Mouse (Mus musculus) bone marrow macrophage, adult 2 months (primary cell): ENCODE measurements around the gene Rnh1. TPM values are rescaled to one million over a fixed set of nuclear protein-coding genes. Genes with fewer than 3 reads are reported as not detected.

Source experiments
- H3K27ac ChIP-seq: 2 replicates; pipeline ENCODE4 v1.5.1; 2012; ENCODE audit warnings: low read depth, low read length; ENCODE audit not compliant: insufficient read depth
- H3K4me1 ChIP-seq: 2 replicates; pipeline ENCODE4 v1.6.1; 2012; ENCODE audit warnings: low read length; ENCODE audit not compliant: control insufficient read depth, insufficient read depth
- H3K4me3 ChIP-seq: 2 replicates; pipeline ENCODE4 v1.5.1; 2012; ENCODE audit warnings: mild to moderate bottlenecking, low read length, moderate library complexity; ENCODE audit not compliant: insufficient read depth
- CTCF ChIP-seq: IDR thresholded peaks from 2 replicates; pipeline ENCODE4 v1.5.1; 2012; ENCODE audit warnings: low read depth, mild to moderate bottlenecking, low read length, moderate library complexity
- POLR2A ChIP-seq: IDR thresholded peaks from 2 replicates; pipeline ENCODE4 v1.6.1; 2012; ENCODE audit warnings: mild to moderate bottlenecking, low read depth, low read length, borderline replicate concordance
- polyA plus RNA-seq: library from polyadenylated mRNA; stranded (reverse); fragments of >200 nt; gene quantifications from 2 replicates; pipeline ENCODE4 v1.2.4, GENCODE M21; 2012; ENCODE audit not compliant: missing spikeins, insufficient read depth, insufficient read length

Rnh1 gene
- polyA plus RNA-seq, 1 experiment = 141 TPM

DNA sequence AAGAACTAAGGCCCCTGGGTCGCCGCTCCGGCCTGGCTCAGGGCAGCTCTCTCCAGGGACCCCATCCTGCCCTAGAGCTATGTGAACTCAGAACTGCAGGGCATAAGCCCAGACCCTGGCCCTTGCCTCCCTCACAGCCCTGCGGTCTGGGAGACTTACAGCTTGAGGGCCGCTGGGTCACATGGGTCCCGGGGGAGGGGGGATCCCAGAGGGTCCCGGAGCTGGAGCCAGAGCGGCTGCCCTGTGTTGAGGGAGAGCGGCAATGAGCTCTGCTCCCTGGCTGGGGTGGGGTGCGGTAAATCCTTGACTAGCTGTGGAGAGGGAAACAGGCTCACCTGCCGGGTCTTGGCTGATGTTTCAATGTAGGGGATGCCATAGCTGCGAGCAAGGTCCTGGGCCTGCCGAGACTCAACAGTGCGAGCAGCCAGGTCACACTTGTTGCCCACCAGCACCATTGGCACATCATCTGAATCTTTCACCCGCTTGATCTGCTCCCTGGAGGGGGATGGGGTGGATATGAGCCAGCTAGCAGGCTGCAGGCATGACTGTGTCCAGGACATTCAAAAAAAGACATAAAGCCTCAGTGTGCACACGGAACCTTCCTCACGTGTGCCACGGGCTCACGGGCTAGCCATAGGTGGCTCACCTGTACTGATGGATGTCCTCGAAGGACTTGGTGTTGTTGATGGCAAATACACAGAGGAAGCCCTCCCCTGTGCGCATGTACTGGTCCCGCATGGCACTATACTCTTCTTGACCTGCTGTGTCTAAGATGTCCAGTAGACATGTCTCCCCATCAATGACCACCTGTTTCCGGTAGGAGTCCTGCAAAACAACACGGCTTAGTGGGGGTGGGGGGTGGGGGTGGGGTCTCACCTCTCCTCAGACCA is 19.4 kb upstream of the Rnh1 start:
- Histone ChIP-seq H3K27ac (no peak overlapping the region), H3K4me1 (peaks cover 6% of the 10 kb centered on the region), H3K4me3 (no peak overlapping the region)
- TF ChIP-seq POLR2A (no peak), CTCF (no peak)

DNA sequence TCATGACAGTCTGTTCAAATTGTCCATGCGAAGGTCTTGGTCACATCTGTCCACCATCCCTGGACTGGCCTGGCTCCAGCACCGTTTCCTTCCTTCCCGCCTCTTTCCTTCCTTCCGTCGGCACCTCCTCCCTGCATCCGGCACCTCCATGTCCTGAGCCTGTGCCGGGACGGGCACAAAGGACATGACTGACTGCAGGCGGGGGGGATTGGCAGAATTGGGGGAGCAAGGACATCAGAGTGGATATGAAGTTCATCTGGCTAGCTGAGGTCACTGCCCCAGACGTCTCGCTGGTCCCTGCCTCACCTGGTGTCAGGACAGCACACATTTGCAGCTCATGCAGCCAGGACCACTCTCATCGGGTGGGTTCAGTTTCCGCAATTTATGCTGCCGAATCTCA is 18.4 kb upstream of the Rnh1 start:
- Histone ChIP-seq H3K4me3 (no peak overlapping the region), H3K4me1 (peaks cover 6% of the 10 kb centered on the region), H3K27ac (no peak overlapping the region)
- TF ChIP-seq POLR2A (no peak), CTCF (no peak)

DNA sequence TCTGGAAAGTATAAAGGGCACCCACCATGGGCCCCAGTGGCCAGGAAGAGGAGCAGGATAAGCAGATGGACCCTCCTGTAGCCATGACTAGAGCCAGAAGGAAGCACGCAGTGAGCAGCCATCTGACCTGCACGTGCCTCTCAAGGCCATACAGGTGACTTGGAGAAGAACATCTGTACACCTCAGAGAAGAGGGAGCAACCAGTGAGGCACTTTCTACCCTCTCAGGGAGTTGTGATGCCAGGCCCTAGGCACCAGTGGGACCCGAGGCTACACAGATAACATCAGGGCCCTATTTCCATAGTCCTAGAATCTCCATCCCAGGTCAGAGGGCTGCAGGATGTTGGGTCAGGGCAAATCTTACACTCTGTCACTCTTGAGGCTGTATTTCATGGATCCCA is 17.6 kb upstream of the Rnh1 start:
- no peak for TF ChIP-seq POLR2A
- no peak for TF ChIP-seq CTCF
- H3K4me3 ChIP-seq = no peak overlapping the region
- H3K4me1 ChIP-seq = peaks cover 6% of the 10 kb centered on the region
- no peak overlapping the region for H3K27ac ChIP-seq

DNA sequence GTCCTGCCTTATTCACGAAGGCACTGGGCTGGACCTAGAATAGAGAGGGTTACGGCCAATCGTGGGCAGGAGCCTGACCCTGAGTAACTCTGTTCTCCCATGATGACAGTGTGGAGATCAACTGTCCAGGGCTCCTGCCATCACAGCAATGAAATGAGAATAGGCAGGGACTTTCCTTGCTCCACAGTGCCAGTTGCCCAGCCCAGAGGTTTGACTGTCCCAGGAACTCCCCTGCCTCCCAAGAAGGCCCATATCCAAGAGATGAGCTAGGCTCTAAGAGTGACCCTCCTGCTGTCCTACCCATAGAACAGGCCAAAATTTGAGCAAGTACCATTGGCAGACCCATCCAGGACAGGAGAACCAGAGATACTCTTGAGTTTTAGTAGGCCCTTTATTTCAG is 16.1 kb upstream of the Rnh1 start:
- H3K4me1 ChIP-seq = peaks cover 4% of the 10 kb centered on the region
- no peak overlapping the region for H3K4me3 ChIP-seq
- TF ChIP-seq POLR2A = no peak
- no peak for TF ChIP-seq CTCF
- H3K27ac ChIP-seq = no peak overlapping the region

DNA sequence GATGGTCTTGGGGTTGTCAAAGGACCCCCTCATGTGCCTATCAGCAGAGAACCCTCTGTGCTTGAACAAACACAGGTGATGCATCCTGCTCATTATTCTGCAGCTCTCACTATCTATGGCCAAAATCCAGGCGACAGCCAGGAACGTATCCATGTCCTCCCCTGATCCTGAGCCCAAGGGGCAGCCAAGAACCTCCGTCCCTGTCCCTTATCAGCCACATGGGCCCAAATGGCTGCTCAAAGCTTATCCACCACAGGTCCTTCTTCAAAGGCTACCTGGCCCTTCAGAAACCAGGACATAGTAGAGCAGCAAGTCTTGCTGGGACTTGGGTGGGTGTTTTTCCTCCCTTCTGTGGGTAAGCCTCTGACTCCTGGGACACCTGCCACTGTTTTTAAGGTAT is 15.5 kb upstream of the Rnh1 start:
- TF ChIP-seq CTCF (no peak), POLR2A (no peak)
- H3K4me1 ChIP-seq = peaks cover 4% of the 10 kb centered on the region
- no peak overlapping the region for H3K4me3 ChIP-seq
- H3K27ac ChIP-seq = no peak overlapping the region

DNA sequence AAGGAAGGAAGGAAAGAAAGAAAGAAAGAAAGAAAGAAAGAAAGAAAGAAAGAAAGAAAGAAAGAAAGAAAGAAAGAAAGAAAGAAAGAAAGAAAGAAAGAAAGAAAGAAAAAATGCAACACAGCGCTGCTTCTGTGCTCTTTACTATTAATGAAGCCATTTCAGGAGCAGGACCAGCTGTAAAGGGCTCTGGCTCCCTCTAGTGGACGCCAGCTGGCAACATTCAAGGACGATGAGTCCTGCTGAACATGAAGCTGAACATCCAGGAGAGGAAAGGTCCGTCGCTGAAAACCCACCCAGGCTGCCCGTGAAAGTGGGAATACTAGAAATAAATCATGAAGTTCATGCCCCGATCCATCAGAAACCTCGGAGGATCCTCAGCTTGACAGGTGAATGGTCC is 3.5 kb upstream of the Rnh1 start:
- Histone ChIP-seq H3K27ac (no peak overlapping the region), H3K4me1 (peaks cover 11% of the 10 kb centered on the region), H3K4me3 (no peak overlapping the region)
- TF ChIP-seq CTCF = peak; percentile 86
- TF ChIP-seq POLR2A = no peak

DNA sequence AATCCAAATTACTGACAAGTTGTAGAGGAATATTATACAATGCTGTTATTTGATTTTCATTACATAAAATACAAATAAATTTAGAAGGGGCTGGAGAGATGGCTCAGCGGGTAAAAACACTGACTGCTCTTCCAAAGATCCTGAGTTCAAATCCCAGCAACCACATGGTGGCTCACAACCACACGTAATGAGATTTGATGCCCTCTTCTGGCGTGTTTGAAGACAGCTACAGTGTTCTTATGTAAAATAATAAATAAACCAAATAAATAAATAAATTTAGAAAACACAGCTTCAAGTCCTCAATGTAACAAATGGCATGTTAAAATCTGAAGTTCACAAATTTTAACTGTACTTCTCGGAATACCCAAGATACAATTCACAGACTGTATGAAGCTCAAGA is 2.4 kb upstream of the Rnh1 start:
- no peak overlapping the region for H3K27ac ChIP-seq
- TF ChIP-seq CTCF (no peak), POLR2A (no peak)
- peaks cover 20% of the 10 kb centered on the region for H3K4me1 ChIP-seq
- H3K4me3 ChIP-seq = no peak overlapping the region

DNA sequence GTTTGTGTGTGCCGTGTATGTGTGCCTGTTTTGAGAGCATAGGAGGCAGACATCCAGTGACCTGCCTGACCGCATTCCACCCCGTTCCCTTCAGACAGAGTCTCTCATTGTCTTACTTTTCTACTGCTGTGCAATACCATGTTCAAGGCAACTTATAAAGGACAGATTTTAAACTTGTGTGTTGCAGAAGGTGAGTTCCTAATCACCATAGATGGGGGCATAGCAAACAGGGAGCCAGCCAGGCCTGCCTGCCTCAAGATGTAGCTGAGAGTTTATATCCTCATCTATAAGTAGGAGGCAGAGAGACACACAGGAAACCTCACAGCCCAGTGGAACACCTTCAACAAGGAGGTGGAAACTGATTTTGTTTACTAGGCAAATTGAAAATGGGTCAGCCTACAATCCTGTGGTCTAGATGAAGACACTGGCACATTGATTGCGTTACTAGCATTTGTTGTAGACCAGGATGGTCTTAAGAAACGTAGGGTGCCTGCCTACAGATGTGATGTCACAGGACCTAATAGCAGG is 730 bp upstream of the Rnh1 start:
- peak overlapping the region; percentile 95 for H3K27ac ChIP-seq
- H3K4me3 ChIP-seq = peak overlapping the region; percentile 76
- TF ChIP-seq CTCF (no peak), POLR2A (no peak)
- H3K4me1 ChIP-seq = peaks cover 34% of the 10 kb centered on the region

DNA sequence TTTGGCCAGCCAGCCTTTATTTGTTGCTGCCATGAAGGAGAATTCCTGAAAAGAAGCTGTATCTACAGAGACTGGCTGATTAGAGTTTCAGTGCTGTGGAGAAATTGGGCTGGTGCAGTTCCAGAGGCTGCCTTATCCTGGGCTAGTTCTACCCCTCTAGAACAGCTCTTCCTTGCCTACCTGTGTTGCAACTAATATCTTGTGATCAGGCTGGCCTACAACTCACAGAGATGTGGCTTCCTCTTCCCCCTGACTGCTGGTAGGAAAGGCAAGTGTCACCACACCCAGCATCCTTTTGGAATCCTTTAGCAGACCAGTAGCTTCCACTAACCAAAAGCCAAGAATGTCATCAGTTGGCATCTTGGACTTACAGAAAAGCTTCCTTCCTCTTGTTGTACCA is 2.8 kb downstream of the Rnh1 start:
- H3K27ac ChIP-seq = peak overlapping the region; percentile 87
- TF ChIP-seq CTCF = no peak
- no peak for TF ChIP-seq POLR2A

DNA sequence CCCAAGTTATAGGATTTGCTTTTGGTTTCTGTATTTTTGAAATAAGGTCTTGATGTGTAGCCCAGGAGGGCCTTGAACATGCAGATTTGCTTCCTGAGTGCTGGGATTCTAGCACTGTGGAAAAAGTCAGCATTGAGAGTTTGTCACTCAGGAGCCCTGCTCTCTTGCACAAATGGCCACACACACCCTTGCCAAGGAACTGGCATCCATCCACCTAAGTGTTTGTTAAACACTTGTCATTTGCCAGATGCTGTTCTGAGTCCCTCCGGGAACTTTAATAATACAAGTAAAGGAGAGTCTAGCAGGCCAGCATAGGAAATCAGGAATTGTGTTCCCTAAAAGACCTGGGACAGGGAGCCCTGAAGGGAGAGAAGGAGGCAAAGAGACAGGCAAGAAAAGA is 3.4 kb downstream of the Rnh1 start:
- H3K27ac ChIP-seq = peak overlapping the region; percentile 87
- H3K4me1 ChIP-seq = peaks cover 57% of the 10 kb centered on the region
- TF ChIP-seq POLR2A (no peak), CTCF (no peak)
- H3K4me3 ChIP-seq = no peak overlapping the region

More for the DNA sequence above, 2.8 kb downstream of the Rnh1 start:
- Histone ChIP-seq H3K4me1 (peaks cover 53% of the 10 kb centered on the region), H3K4me3 (no peak overlapping the region)

DNA sequence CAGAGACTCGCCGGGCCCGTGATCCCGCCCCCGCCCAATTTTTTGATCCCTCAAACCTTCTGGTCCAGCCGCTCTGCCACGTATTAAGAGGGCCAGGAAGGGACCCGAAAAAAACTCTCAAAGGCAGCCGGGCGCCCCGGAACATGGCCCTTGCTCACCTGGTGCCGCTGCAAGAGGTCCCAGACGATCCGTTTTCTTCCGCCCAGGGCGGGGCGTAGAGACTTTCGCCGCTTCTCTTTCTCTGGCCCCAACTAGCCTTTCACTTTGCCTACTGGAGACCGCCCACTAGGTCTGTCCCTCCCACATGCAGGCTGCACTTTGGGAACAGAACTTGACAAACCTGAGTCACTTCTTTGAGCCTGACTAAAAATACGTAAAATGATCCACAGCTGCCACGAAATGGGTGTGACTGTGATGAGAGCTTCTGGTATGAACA is 4.1 kb downstream of the Rnh1 start:
- peak overlapping the region; percentile 73 for H3K4me3 ChIP-seq
- peaks cover 62% of the 10 kb centered on the region for H3K4me1 ChIP-seq
- peak overlapping the region; percentile 87 for H3K27ac ChIP-seq
- TF ChIP-seq CTCF (no peak), POLR2A (no peak)
